Mouse (Mus musculus): ENCODE measurements around the gene Card11. TPM values are rescaled to one million over a fixed set of nuclear protein-coding genes. Genes with fewer than 3 reads are reported as not detected.

Card11 gene
- total RNA-seq, 2 experiments from 2014 or later = 0.33 to 0.53 TPM

GRCm38 (mm10) chr5:140918519-140918918 lies 81.9 kb downstream of the Card11 start:
- DNase-seq = no peak

GRCm38 (mm10) chr5:140917807-140918206 lies 82.6 kb downstream of the Card11 start:
- no peak for DNase-seq

GRCm38 (mm10) chr5:140910841-140911240 lies 89.5 kb downstream of the Card11 start:
- no peak for DNase-seq

GRCm38 (mm10) chr5:140900866-140901265 lies 99.5 kb downstream of the Card11 start:
- peak; percentile 21 to 23 for DNase-seq

GRCm38 (mm10) chr5:140891080-140891479 lies 109.3 kb downstream of the Card11 start:
- no peak for DNase-seq

- no peak for DNase-seq
These were observed 110.3 kb downstream of the Card11 start for GRCm38 (mm10) chr5:140890050-140890449.

- peak; percentile 42 to 68 for DNase-seq
These were observed 110.8 kb downstream of the Card11 start for GRCm38 (mm10) chr5:140889539-140889938.

- DNase-seq = peak in 1 of 2 experiments; percentile 23
These were observed 112.5 kb downstream of the Card11 start for GRCm38 (mm10) chr5:140887871-140888270.

GRCm38 (mm10) chr5:140884966-140885365 lies 115.4 kb downstream of the Card11 start:
- no peak for DNase-seq

GRCm38 (mm10) chr5:140882391-140882790 lies 118.0 kb downstream of the Card11 start:
- no peak for DNase-seq

GRCm38 (mm10) chr5:140880151-140880550 lies 120.2 kb downstream of the Card11 start:
- DNase-seq = no peak

GRCm38 (mm10) chr5:140878644-140879043 lies 121.7 kb downstream of the Card11 start:
- no peak for DNase-seq

- DNase-seq = no peak
These were observed 126.6 kb downstream of the Card11 start for GRCm38 (mm10) chr5:140873736-140874307.

GRCm38 (mm10) chr5:140873039-140873551 lies 127.3 kb downstream of the Card11 start:
- peak; percentile 43 to 47 for DNase-seq

GRCm38 (mm10) chr5:140872532-140873038 lies 127.8 kb downstream of the Card11 start:
- no peak for DNase-seq

- DNase-seq = no peak
These were observed 129.1 kb downstream of the Card11 start for GRCm38 (mm10) chr5:140871241-140871640.

GRCm38 (mm10) chr5:140869034-140869433 lies 131.3 kb downstream of the Card11 start:
- peak; percentile 53 to 69 for DNase-seq

GRCm38 (mm10) chr5:140859730-140860129 lies 140.7 kb downstream of the Card11 start:
- no peak for DNase-seq

GRCm38 (mm10) chr5:140858335-140858734 lies 142.0 kb downstream of the Card11 start:
- no peak for DNase-seq

- no peak for DNase-seq
These were observed 142.8 kb downstream of the Card11 start for GRCm38 (mm10) chr5:140857432-140858154.

GRCm38 (mm10) chr5:140855909-140856530 lies 144.4 kb downstream of the Card11 start:
- DNase-seq = no peak

- DNase-seq = peak in 1 of 2 experiments; percentile 10
These were observed 145.7 kb downstream of the Card11 start for GRCm38 (mm10) chr5:140854700-140855099.

GRCm38 (mm10) chr5:140853723-140854122 lies 146.7 kb downstream of the Card11 start:
- peak in 1 of 2 experiments; percentile 13 for DNase-seq
